Mouse (Mus musculus) urinary bladder, postnatal 4 days (tissue): ENCODE data around the gene Skp2.
"Not testable (repeated sequence)": the region's sequence is repeated elsewhere in the genome, so short reads cannot be mapped to it uniquely, and the experiment has no call there.

Source experiments
- DNase-seq, 2 experiments: peaks; one replicate each; pipeline ENCODE4 v3.0.0; 2021 to 2022; ENCODE audit warnings: low spot score in 2 of 2

Gene Skp2

GRCm38 (mm10) chr15:9155325-9155724 is at the start of gene Skp2:
TSS of gene Skp2 (minus strand) at chr15:9155425.
- DNase-seq = no peak

GRCm38 (mm10) chr15:9198421-9198820 is 43.2 kb upstream of the Skp2 start:
- DNase-seq = no peak

DNA sequence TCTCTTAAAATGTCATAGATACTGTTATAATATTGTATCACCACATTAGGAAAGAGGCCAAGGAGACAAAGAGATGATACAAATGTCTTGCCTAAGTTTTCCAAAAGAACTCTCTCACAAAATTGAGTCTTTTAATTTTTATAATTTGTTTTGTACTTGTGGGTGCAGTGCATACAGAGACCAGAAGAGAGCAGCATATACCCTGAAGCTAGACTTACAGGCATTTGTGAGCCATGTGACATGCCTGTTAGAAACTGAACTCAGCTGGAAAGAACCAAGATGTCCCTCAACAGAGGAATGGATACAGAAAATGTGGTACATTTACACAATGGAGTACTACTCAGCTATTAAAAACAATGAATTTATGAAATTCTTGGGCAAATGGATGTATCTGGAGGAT is 37.5 kb upstream of the Skp2 start:
- not testable (repeated sequence) for DNase-seq

DNA sequence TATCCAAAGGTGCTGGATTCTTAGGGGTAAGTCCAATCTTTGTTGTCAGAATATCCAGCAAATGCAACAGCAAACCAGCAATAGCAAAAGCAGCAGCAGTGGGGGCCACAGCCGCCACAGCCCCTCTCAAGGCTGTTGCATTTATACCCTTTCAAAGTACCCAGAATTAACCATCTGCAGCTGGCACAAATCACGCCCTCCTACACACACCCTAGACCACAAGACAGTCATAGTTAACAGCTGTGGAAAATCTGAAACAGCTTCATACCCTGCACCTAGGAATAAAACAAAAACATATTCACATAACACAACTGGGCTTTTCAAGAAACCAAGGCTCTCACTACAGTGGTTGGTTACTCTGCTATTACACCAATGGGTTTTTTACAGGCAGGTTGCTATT is 34.6 kb upstream of the Skp2 start:
- DNase-seq = no peak

GRCm38 (mm10) chr15:9183995-9184394 is 28.8 kb upstream of the Skp2 start:
- DNase-seq = no peak

- DNase-seq = no peak
These were observed 21.8 kb upstream of the Skp2 start for GRCm38 (mm10) chr15:9177038-9177437.

GRCm38 (mm10) chr15:9164125-9164524 is 8.9 kb upstream of the Skp2 start:
- DNase-seq = no peak

- DNase-seq = no peak
These were observed 7.4 kb upstream of the Skp2 start for GRCm38 (mm10) chr15:9162557-9163070.

DNA sequence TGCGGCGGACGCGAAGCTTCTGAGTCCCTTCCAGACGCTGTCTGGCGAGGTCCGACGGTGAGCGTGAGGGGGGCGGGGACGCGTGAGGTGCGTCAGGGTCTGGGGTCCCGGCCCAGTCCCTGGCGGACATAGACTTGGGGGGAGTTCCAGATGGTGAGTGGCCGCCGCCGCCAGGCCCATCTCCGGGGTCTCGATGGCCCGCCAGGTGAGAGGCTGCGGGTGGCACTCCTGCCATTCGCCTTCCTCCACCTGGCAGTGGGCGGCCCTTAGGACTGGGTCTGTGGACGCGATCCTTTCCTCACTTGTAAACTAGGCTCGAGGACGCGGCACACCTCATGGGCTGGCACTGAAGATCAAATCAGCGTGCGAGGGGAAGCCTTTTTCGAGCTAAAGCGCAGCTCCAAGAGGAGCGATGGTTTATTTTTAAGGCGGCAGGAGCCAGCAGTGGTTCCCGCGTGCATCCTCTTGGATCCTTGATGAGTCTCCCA is 14.5 kb downstream of the Skp2 start:
- DNase-seq = no peak

DNA sequence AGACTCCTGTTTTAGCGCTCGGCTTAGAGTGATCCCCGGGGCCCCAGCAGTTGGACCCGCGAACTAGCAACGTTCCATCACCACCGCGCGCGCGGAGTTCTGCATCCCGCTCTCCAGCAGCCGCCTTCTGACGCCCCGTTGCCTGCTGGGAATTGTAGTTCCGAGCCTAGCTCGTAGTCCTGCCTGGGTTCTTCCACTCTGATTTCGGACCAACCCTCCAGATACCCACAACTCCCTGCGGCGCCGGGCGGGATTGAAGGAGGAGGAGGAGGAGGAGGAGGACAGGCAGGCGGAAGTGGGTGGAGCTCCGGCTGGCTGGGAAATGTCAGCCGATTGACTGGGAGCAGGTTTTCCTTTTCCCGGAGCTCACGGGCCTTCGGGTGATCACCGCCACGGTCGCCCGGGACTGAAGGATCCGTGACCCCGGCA is 15.0 kb downstream of the Skp2 start, which contains the start of gene Lmbrd2:
Gene Lmbrd2, plus strand, starts transcription at position 299 of the 429 bp plus-strand sequence.
- peak; percentile 93 to 96 for DNase-seq

GRCm38 (mm10) chr15:9139447-9139846 is 15.8 kb downstream of the Skp2 start:
- DNase-seq = no peak

DNA sequence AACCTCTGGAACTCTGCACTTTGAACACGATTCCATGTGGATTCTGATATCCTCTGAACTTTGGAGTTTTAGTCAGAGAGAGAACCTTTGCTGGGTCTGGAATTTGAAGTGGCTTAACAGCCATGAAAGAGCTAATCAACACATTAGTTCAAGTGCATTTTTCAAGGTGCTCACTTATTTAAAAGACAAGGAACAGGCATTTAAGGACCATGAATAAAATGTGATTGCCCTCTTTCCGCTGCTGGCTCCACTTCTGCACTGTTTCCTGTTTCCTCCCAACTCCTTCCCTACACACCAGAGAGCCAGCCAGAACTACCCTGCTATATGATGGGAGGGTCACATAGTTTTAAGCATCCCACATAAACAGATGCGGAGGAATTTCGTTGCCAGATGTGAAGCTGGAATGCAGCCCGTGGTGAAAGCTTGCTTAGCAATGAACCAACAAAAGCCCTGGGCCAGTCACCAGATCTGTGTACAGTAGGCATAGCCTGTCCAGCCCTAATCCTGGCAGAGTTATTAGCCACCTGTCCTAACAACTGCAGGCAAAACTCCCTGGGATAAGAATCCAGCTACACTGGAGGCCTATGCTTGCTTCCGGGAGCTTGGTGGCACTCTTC is 20.2 kb downstream of the Skp2 start:
- no peak for DNase-seq

DNA sequence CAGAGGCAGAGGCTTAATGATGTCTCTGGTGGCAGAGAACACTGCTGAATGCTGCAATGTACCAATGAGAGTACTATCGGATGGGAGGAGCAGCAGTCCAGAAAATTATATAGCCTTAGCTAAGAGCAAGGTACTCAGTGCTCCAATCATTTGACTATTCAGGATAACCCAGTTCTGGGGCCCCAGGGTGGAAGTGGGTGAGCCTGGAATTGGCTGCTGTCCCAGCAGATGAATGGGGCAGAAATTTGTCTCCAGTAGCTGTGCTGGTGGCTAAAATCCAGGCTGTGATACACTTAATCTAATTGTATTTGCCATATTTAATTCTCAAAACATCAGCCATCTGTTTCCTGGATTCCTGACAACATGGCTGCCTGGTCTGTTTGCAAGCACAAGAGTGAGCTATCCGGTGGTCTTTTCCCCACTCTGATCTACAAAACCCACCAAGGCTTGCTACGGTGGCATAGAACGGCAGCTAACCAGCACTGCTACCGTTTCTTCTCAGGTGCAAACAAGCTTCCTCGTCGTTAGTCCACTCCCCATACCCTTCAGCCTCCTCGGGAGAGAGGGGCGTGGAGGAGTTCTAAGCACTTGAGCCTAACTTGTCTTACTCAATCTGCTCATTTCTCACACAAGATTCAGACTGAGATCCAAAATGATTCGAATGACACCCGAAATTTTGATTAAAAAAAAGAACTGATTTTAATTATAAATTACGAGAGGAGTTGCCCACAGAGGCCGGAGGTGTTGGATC is 22.4 kb downstream of the Skp2 start:
- DNase-seq = no peak

- DNase-seq = no peak
These were observed 23.7 kb downstream of the Skp2 start for GRCm38 (mm10) chr15:9131499-9131888.

- peak in 1 of 2 experiments; percentile 56 for DNase-seq
These were observed 24.3 kb downstream of the Skp2 start for GRCm38 (mm10) chr15:9130772-9131498.

DNA sequence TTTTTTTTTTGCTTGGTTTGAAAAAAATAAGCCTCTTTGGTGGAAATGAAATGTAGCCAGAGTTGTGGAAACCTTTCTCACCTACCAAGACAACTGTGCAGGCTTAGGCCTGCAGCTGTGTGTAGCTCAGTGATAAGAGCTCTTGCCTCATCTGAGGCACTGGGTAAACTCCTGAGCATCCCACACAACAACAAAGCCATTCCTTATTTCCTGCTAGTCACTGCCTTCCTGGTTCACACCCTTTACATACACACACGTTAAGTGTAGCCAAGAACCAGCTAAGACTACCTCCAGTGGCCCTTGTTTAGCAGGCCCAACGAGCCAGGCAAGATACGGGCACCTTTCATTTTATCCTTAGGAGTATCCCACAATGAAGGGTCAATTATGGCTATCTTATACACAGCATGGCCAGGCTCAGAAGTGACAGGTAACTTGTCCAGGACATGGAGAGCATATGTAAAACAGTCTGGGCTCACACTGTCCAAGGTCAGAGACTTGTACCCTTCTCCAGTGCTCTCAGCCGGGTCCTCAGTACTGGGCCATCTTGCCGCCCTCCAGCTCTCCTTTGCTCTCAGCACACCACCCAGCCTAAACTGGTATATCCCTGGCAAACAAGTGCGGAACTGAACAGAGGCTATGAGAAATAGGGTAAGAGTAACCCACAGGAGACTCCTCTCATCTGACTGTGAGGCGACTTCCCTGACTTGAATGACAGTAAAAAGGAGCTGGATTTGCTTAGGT is 28.0 kb downstream of the Skp2 start:
- DNase-seq = no peak

- DNase-seq = no peak
These were observed 30.4 kb downstream of the Skp2 start for GRCm38 (mm10) chr15:9124856-9125255.

GRCm38 (mm10) chr15:9122989-9123388 is 32.2 kb downstream of the Skp2 start:
- no peak for DNase-seq

DNA sequence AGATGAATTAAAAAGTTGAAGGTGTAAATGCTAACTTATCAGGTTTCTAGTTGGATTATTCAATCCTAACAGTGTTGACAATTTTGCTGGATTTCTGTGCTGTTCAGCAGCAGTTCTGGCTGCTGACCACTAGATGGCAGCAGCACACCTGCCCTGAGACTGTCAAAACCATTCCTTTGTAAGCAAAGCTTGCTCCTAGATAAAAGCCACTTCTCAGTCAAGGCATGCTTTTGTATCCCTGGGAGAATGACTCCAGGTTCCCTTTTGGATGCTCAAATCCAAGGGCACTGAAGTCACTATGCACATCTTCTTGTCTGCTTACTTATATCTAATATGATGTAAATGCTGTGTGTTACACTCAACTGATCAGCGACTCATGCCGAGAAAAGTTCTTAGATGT is 35.1 kb downstream of the Skp2 start:
- DNase-seq = no peak

DNA sequence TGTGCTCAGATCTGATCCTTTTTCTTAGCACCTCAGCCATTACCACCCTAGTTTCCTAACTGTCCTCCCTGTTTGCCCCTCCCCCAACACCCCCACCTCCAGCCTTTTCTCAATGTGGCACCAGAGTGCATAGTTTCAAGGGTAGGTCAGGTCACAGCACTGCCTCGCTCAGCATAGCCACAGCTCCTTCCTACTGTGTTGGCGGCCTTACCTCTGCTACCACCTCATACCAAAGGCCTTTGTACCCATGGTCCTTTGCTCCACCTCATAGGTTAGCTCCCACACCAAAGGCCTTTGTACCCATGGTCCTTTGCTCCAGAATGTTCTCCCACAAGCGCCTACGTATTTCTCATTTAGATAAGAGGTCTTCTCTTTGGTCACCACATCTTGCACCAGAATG is 36.4 kb downstream of the Skp2 start:
- no peak for DNase-seq

GRCm38 (mm10) chr15:9114599-9114998 is 40.6 kb downstream of the Skp2 start:
- DNase-seq = no peak

DNA sequence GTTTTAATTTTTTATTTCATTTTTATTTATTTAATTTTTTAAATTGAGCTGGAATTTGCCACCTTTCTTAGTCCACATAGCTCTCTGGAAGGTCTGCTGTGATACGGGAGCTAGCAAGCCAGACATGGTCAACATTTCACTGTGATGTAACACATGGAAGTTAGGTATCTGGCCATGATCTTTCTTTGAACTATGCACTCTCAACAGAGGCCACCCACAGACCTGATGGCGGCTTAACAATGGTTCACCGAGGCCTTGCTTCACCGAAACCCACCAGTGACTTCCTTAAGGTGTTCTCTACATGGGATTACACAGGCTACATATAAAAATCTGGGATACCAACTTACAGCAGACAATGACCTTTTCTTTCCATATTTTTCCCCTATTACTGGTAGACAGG is 41.1 kb downstream of the Skp2 start:
- no peak for DNase-seq
